Mouse (Mus musculus) neural tube, embryonic 13.5 days (tissue): ENCODE measurements around the gene Gm20594. TPM values are rescaled to one million over a fixed set of nuclear protein-coding genes. Genes with fewer than 3 reads are reported as not detected.

Source experiments
- ATAC-seq: fragments of 200-750 bp; cut with Nextera tagmentation; 2 replicates; pipeline ENCODE4 v1.8.0; 2017; ENCODE audit warnings: low read depth, mild to moderate bottlenecking, moderate TSS enrichment, moderate library complexity
- H3K27ac ChIP-seq: fragments of 300-500 bp; sonication (generic); replicated peaks from 2 replicates; pipeline ENCODE4 v1.5.1; 2015; ENCODE audit warnings: moderate library complexity, mild to moderate bottlenecking, inconsistent platforms
- H3K27me3 ChIP-seq: fragments of 300-500 bp; sonication (generic); 2 replicates; pipeline ENCODE4 v1.6.1; 2015; ENCODE audit warnings: mild to moderate bottlenecking, inconsistent platforms
- H3K36me3 ChIP-seq: fragments of 300-500 bp; sonication (generic); 2 replicates; pipeline ENCODE4 v1.6.1; 2015; ENCODE audit warnings: mild to moderate bottlenecking, inconsistent platforms
- H3K4me1 ChIP-seq: fragments of 300-500 bp; sonication (generic); replicated peaks from 2 replicates; pipeline ENCODE4 v1.6.1; 2015; ENCODE audit warnings: inconsistent platforms
- H3K4me2 ChIP-seq: fragments of 300-500 bp; sonication (generic); 2 replicates; pipeline ENCODE4 v1.6.1; 2015; ENCODE audit warnings: inconsistent platforms, mild to moderate bottlenecking, moderate library complexity
- H3K4me3 ChIP-seq: fragments of 300-500 bp; sonication (generic); 2 replicates; pipeline ENCODE4 v1.5.1; 2015; ENCODE audit warnings: mild to moderate bottlenecking, inconsistent platforms
- H3K9ac ChIP-seq: fragments of 300-500 bp; sonication (generic); 2 replicates; pipeline ENCODE4 v1.6.1; 2015; ENCODE audit warnings: moderate library complexity, mild to moderate bottlenecking, inconsistent platforms
- H3K9me3 ChIP-seq: fragments of 300-500 bp; sonication (generic); 2 replicates; pipeline ENCODE4 v1.6.1; 2016; ENCODE audit warnings: inconsistent platforms
- WGBS: fragments of 180-500 bp; shearing (Covaris S2); methylation state at CpG from one replicate; pipeline ENCODE4 v1.1.7; 2015; 5-methylcytosine and 5-hydroxymethylcytosine counted together
- polyA plus RNA-seq: library from polyadenylated mRNA; unstranded; fragments of >200 nt; fragmentation: Nextera tagmentation; extraction: Ambion mirVana; gene quantifications from 2 replicates; pipeline ENCODE4 v1.2.1, GENCODE M21; 2015

Gm20594 gene
- not detected in 2 replicates for polyA plus RNA-seq

DNA sequence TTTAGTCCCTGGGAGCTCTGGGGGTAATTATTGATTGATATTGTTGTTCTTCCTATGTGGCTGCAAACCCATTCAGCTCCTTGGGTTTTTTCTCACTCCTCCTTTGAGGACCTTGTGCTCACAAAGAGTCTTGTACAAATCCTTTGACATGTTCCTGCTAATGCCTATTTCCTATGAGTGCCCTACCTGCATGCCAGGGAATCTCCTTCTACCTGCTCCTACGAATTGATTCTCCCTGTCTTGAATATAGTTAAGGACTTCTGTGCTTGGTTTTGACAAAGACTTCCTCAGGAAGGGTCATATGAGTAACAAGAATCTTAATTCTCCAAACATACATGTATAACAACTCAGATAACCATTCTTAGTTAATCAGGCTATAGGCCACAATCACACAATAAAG, at the start of gene Gm20594:
Gene Gm20594 (plus strand): TSS at position 301 of the 400 bp plus-strand sequence.
- no peak for ATAC-seq
- no peak within 1 kb of the TSS for H3K9ac ChIP-seq
- no peaks in the 10 kb centered on the region for H3K4me1 ChIP-seq
- no peaks in the 10 kb centered on the region for H3K9me3 ChIP-seq
- H3K4me3 ChIP-seq, result no peak within 1 kb of the TSS
- H3K27me3 ChIP-seq, result no peaks in the 10 kb centered on the region
- no peaks in the 10 kb centered on the region for H3K36me3 ChIP-seq
- 72% methylated on average over 1 of the region's 1 CpGs for WGBS
- no peak within 1 kb of the TSS for H3K4me2 ChIP-seq
- no peak within 1 kb of the TSS for H3K27ac ChIP-seq

GRCm38 (mm10) chr6:79818114-79818513, 398 bp downstream of the Gm20594 start:
- ATAC-seq, result no peak
- Histone ChIP-seq H3K4me1 (no peaks in the 10 kb centered on the region), H3K27me3 (no peaks in the 10 kb centered on the region), H3K36me3 (no peaks in the 10 kb centered on the region), H3K4me3 (no peak overlapping the region), H3K9ac (no peak overlapping the region), H3K9me3 (no peaks in the 10 kb centered on the region), H3K27ac (no peak overlapping the region), H3K4me2 (no peak overlapping the region)
- WGBS, result 89% methylated on average over 4 of the region's 4 CpGs

DNA sequence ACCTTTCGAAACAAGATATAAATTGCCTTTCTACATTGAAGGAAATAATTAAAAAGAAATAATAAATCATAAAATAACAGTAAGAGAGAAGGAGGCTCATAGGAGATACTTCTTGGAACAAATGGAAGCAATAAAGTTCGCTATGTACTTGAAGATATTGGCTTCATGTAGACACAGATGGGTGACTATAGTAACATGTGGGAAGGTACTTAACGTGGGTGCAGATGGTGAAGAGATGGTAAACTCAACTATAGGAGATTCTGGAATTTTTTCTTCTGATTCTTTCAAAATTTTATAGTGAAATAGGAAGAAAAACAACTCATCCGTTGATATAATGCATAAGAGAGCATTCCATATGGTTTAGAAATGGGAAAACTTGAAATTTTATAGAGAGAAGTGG, 16.1 kb downstream of the Gm20594 start:
- 88% methylated on average over 4 of the region's 4 CpGs for WGBS
- Histone ChIP-seq H3K4me2 (no peak overlapping the region), H3K4me1 (no peaks in the 10 kb centered on the region), H3K27ac (no peak overlapping the region), H3K9me3 (no peaks in the 10 kb centered on the region), H3K9ac (no peak overlapping the region), H3K36me3 (no peaks in the 10 kb centered on the region), H3K27me3 (no peaks in the 10 kb centered on the region), H3K4me3 (no peak overlapping the region)
- no peak for ATAC-seq

DNA sequence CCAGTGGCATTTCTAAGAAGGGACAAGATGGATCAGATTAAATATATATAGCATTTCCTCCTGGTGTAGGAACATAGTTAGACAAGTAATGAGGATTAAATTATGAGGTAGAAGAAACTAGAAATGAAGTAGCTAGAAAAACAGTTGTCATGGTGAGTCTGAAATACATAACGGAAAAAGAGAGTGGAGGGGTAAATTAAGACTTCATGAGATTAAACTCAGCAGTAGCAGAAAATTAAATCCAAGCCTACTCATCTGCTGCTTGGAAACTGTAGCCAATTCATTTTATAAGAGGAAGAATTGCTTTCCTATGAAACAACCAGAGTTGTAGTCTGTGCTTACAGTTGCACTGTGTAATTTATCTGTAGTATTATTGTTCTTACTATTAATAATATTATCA, 29.1 kb downstream of the Gm20594 start:
- H3K27me3 ChIP-seq, result no peaks in the 10 kb centered on the region
- H3K4me3 ChIP-seq, result no peak overlapping the region
- no peak overlapping the region for H3K4me2 ChIP-seq
- no peaks in the 10 kb centered on the region for H3K9me3 ChIP-seq
- no peak overlapping the region for H3K9ac ChIP-seq
- H3K27ac ChIP-seq, result no peak overlapping the region
- H3K36me3 ChIP-seq, result no peaks in the 10 kb centered on the region
- 93% methylated on average over 1 of the region's 1 CpGs for WGBS
- H3K4me1 ChIP-seq, result no peaks in the 10 kb centered on the region
- no peak for ATAC-seq

Other genes starting within 250 kb of the Gm20594 start
- 11.1 and 12.5 TPM in 2 replicates for gene Lrrtm4, start 201.0 kb downstream of the Gm20594 start, polyA plus RNA-seq